Mouse (Mus musculus) brain, embryonic 14.5 days (tissue): ENCODE results near the gene Abcf1. TPM values are rescaled to one million over a fixed set of nuclear protein-coding genes. Genes with fewer than 3 reads are reported as not detected.
A peak's percentile ranks its signal among the peaks of the same experiment; 100 is the strongest.
"Not testable (repeated sequence)": the region's sequence is repeated elsewhere in the genome, so short reads cannot be mapped to it uniquely, and the experiment has no call there.

Source experiments
- DNase-seq: peaks from one replicate; pipeline ENCODE4 v3.0.0-alpha.2; 2011; ENCODE audit warnings: low read depth
- CTCF ChIP-seq: fragments of 200-500 bp; IDR thresholded peaks from 2 replicates; pipeline ENCODE4 v1.5.1; 2012; ENCODE audit warnings: inconsistent platforms, mild to moderate bottlenecking, moderate library complexity, borderline replicate concordance; ENCODE audit not compliant: insufficient read depth, insufficient read length; ENCODE audit errors: extremely low read depth
- POLR2A ChIP-seq: fragments of 200-500 bp; IDR thresholded peaks from 2 replicates; pipeline ENCODE4 v1.6.1; 2012; ENCODE audit warnings: mild to moderate bottlenecking, inconsistent platforms, borderline replicate concordance; ENCODE audit not compliant: poor library complexity, insufficient read depth, insufficient read length, severe bottlenecking; ENCODE audit errors: extremely low read depth
- polyA plus RNA-seq: library from polyadenylated mRNA; depleted of rRNA; stranded (reverse); fragments of >200 nt; gene quantifications from 2 replicates; pipeline ENCODE4 v1.2.3, GENCODE M21; 2012; rRNA removed

The Abcf1 gene
- 78.3 and 89.3 TPM in 2 replicates for polyA plus RNA-seq

DNA sequence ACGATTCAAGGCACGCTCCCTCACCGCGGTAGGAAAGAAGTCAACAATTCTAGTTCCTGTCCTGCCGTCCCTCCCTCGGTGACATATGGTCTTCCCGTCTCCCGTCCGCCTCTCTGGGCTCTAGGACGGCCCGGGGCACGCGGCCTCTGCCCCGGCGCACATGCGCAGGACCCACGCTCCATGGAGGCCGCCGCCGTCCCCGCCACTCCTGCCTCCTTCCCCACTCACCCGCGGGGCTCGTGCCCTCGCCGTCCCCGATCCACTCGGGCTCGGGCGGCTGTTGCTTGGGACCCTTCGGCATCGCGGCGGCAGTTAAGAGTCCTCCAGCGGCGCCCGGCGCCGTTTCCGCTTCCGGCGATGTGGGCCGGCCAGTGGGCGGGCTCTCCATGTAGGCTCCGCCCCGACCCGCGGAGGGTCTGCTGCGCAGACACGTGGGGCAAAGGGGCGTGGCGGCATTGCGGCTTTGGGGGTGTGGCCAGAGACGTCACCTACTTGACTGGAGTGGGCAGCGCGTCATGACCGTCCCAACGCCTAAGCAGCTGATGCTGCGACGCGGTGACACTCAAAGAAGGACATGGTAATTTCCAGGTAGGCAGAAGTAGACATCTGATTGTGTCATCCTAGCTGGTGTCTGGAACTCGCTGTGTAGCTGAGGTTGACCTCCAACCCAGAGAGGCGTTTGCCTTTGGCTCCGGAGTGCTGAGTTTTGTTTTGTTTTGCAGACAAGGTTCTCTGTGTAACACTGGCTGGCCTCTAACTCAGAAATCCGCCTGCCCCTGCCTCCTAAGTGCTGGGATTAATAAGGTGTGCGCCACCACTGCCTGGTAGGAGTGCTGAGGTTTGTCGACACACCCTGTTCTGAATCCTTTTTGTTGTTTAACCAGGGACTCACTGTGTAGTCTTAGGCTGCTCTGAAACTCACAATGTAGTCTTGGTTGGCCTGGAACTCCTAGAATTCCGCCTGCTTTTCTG lies at the start of gene Abcf1:
Abcf1 (minus strand) TSS at position 344 of the 972 bp plus-strand sequence.
- TF ChIP-seq POLR2A (peak; percentile 79), CTCF (no peak)
- DNase-seq, result peak; percentile 98

DNA sequence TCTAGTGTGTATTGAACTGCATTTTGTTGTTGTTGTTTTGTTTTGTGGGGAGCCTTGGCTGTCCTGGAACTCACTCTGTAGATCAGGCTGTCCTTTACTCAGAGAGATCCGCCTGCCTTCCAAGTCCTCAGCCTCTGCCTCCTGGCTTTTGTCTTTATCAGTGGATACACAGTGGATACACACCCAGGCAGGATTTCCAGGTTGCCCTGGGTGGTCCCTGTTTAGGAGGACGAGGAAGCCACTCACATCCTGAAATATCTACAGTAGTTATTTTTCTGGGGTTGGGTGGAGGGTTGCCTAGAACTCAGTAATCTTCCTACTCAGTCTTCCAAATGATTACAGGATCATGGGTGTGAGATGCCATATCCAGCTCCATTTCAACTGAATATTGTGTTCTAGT lies 49.4 kb upstream of the Abcf1 start:
- TF ChIP-seq POLR2A (no peak), CTCF (no peak)
- no peak for DNase-seq

DNA sequence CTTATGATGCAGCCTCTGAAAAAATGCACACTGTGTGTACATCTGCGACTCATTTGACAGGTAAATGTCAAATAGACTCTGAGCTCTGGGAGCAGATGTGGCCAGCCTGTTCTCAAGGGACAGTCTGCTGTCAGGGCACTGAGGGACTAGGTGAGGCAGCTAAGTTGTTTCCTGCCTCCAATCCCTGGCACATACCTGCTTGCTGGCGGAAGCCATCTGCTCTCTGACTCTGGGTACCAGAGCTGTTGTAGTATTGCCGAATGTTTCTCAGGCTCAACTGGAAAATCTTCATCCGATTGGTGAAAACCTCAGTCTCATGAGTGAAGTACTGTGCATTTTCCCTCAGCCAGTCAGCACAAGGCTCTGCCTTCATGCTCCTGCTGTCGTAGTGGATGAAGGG lies 47.5 kb upstream of the Abcf1 start:
- TF ChIP-seq POLR2A, result no peak
- no peak for TF ChIP-seq CTCF

DNA sequence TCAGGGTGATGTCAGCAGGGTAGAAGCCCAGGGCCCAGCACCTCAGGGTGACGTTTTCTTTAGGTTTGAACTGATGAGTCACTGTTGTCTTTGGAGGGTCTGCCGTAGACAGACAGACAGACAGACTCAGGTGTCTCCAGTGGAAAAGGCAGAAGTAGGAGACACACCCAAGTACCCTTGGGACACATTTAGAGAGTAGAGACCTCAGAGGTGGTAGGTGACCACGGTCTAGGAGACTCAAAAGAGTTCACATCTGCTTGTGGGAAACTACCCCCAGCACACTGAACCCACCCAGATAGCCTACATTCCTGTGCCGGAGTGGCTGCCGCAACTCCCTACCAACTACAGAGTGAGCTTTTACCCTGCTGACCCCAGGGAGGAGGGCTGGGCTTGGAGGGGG lies 45.4 kb upstream of the Abcf1 start:
- DNase-seq, result no peak
- no peak for TF ChIP-seq CTCF
- no peak for TF ChIP-seq POLR2A

More for the DNA sequence above, 47.5 kb upstream of the Abcf1 start:
- no peak for DNase-seq

DNA sequence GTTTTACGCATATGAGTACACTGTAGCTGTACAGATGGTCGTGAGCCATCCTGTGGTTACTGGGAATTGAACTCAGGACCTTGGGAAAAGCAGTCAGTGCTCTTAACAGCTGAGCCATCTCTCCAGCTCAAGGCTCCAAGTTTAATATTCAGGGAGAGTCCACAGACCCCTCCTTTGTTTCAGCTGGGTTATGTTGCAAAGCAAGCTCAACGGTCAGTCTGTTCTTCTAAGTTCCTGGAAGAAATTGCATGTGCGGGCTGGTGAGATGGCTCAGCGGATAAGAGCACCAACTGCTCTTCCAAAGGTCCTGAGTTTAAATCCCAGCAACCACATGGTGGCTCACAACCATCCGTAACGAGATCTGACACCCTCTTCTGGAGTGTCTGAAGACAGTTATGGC lies 34.8 kb upstream of the Abcf1 start:
- not testable (repeated sequence) for DNase-seq

DNA sequence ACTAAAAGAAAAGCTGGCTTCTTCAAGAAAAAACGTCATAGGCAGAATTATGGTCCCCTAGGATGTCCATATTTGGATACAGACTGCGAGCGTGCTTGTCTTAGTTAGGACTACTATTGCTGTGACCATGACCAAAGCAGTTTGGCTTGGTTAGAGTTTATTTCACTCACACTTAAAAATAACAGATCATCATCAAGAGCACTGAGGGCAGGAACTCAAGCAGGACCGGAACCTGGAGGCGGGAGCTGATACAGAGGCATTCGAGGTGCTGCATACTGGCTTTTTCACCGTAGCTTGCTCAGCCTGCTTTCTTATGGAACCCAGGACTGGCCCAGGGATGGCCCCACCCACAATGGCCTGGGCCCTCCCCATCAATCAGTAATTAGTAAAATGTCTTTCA lies 33.8 kb upstream of the Abcf1 start:
- DNase-seq, result no peak
- TF ChIP-seq CTCF, result no peak
- TF ChIP-seq POLR2A, result no peak

DNA sequence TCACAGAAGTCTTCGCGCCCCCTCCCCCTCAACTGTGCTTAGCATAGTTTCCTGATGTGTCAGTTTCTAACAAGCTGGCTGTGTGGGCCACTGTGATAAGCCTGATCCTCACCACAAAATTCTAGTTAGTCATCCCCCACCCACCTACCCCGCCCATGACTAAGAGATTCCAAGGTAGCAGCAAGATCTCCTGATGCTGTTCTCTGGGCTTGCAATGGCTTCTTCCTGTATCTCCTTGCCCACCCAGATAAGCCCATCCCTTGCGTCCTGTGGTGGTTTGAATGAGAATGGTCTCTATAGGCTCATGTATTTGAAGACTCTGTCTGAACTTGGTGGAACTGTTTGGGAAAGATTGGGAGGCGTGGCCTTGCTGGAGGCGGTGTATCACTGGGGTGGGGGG lies 32.4 kb upstream of the Abcf1 start:
- TF ChIP-seq POLR2A (no peak), CTCF (no peak)
- no peak for DNase-seq

DNA sequence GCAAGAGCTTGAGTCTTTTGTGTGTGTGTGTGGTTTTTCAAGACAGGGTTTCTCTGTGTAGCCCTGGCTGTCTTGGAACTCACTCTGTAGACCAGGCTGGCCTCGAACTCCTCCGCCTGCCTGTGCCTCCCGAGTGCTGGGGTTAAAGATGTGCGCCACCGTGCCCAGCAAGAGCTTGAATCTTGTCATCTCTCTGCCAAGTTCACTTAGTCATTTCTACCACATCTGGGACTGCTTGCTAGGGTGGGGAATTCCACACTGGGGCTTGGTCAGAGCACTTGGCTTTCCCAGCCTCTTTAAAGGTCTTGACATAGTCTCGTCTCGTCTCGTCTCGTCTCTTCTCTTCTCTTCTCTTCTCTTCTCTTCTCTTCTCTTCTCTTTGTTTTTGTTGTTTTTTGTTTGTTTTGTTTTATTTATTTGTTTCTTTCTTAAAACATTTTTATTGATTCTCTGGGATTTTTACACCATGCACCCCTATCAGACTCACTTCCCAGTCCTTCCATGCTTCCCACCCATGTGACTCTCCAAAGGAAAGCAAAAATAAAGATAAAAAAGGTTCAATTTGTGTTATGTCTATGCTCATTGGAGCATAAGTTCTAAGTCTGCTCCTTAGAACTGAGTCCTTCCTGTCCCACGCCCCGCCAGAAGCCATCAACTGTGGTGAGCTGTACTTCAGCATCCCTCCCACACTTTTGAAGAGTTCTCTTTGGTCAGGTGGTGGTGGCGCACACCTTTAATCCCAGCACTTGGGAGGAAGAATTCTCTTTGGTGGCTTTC lies 31.7 kb upstream of the Abcf1 start:
- TF ChIP-seq POLR2A (no peak), CTCF (no peak)

DNA sequence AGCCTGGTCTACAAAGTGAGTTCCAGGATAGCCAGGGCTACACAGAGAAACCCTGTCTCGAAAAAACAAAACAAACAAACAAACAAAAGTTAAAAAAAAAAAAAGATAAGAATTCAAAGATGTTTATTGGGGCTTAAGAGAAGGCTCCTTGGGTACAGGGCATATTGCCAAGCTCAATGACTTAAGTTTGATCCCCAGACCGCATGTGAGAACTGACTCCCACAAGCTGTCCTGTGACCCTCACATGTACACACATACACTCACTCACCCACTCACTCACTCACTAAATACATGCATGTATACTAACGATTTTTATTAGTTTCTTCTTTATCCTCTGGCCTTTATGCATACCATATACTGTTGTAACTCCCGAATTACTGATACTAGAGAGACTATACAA lies 30.8 kb upstream of the Abcf1 start:
- DNase-seq, result no peak
- TF ChIP-seq CTCF, result no peak

More for the DNA sequence above, 31.7 kb upstream of the Abcf1 start:
- no peak for DNase-seq

DNA sequence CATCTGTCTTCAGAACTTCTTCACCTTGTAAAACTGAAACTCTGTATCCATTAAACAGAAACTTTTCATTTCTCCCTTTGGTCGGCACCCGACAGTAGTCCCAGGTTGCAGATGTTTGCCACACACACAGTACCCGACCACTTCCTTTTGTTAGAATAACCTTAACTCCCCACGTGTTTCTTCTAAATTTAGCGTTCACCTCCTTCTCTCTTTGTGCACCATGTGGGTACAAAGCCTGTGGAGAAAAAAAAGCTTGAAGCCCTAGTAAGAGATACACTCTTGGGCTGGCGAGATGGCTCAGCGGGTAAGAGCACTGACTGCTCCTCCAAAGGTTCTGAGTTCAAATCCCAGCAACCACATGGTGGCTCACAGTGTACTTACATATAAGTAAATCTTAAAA lies 29.8 kb upstream of the Abcf1 start:
- DNase-seq, result no peak
- TF ChIP-seq POLR2A, result no peak
- TF ChIP-seq CTCF, result no peak

DNA sequence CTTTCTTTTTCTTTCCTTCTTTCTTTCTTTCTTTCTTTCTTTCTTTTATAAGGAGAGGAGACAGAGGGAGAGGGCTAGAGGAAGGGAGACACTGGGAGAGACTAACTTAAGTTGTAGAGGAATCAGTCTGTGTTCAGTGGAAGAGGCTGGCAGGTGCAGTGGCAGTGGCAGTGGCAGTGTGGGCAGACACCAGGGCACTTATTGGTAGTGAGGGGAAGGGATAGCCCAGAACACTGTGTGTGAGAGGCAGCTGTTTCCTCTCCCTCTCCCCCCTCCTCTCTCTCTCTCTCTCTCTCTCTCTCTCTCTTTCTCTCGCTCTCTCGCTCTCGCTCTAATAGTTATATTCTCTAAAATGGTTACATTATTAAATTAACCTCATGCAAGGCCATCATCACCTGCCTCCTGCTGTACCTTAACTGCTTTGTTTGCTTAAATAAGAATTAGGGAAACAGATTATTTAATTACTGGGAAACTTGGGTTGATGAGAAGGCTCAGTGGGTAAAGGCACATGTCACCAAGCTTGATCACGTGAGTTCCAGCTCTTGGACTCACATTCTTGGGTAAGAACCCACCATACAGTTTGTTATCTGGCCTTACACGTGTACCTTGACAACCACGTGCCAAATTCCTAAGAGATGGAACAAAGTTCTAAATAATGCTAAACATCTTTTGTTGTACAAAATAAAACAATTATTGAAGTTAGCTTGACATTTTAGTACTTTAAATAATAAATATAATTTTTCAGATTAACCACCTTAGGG lies 29.2 kb upstream of the Abcf1 start:
- DNase-seq, result no peak
- no peak for TF ChIP-seq CTCF
- no peak for TF ChIP-seq POLR2A

DNA sequence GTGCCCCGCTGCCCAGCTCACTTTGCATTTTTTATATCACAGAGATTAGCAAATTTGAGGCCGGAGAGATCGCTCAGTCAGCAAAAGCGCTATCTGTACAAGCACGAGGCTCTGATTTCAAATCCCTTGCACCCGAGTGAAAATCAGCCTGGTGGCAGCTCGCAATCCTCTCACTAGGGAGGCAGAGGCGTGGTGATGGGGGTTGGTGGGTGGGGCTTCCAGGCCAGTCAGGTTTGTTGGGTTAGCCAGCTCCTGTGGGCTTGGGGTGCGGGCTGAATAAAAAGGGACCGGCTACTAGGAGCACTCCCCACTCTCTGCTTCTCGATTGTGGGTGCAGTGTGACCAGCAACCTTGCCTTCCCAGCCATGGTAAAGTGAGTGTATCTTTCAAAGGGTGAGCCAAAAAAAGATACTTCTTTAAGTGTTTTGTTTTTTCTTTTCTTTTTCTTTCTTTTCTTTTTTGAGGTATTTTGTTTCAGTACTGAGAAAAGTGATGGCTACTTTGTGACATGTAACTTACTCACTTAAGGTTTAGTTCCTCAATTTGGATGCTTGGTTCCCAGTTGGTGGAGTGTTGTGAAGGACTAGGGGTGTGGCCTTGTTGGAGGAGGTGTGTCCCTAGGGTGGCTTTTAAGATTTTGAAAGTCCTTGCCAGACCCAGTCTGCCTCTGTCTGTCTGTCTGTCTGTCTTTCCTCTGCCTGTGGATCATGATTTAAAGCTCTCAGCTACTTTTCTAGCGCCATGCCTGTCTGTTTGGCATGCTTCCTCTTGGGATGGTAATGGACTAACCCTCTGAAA lies 28.4 kb upstream of the Abcf1 start:
- no peak for DNase-seq
- TF ChIP-seq POLR2A, result no peak
- no peak for TF ChIP-seq CTCF
